Mouse (Mus musculus) thymus, postnatal 10 days (tissue): ENCODE data around the gene Rhob.

Experiments
- DNase-seq, 2 experiments: peaks; one replicate each; pipeline ENCODE4 v3.0.0; 2021; ENCODE audit warnings: low spot score in 2 of 2

The Rhob gene

GRCm38 (mm10) chr12:8499871-8500596, at the start of gene Rhob:
Gene Rhob (minus strand): TSS chr12:8500009.
- DNase-seq: peak; percentile 28 to 53

GRCm38 (mm10) chr12:8547357-8547756, 47.5 kb upstream of the Rhob start:
- peak; percentile 35 to 69 for DNase-seq

- DNase-seq: no peak
Measured at GRCm38 (mm10) chr12:8546801-8547200, 47.0 kb upstream of the Rhob start.

GRCm38 (mm10) chr12:8545066-8545610, 45.3 kb upstream of the Rhob start:
- no peak for DNase-seq

- DNase-seq: no peak
Measured at GRCm38 (mm10) chr12:8542371-8542770, 42.6 kb upstream of the Rhob start.

GRCm38 (mm10) chr12:8539471-8539870, 39.7 kb upstream of the Rhob start:
- no peak for DNase-seq

GRCm38 (mm10) chr12:8537291-8537690, 37.5 kb upstream of the Rhob start:
- DNase-seq: no peak

- DNase-seq: no peak
Measured at GRCm38 (mm10) chr12:8536221-8536965, 36.6 kb upstream of the Rhob start.

GRCm38 (mm10) chr12:8535596-8535995, 35.8 kb upstream of the Rhob start:
- no peak for DNase-seq

- no peak for DNase-seq
Measured at GRCm38 (mm10) chr12:8534915-8535314, 35.1 kb upstream of the Rhob start.

- DNase-seq: no peak
Measured at GRCm38 (mm10) chr12:8527770-8528169, 28.0 kb upstream of the Rhob start.

GRCm38 (mm10) chr12:8527175-8527574, 27.4 kb upstream of the Rhob start:
- DNase-seq: no peak

- no peak for DNase-seq
Measured at GRCm38 (mm10) chr12:8524062-8524461, 24.3 kb upstream of the Rhob start.

- DNase-seq: no peak
Measured at GRCm38 (mm10) chr12:8522711-8523110, 22.9 kb upstream of the Rhob start.

- peak; percentile 45 to 51 for DNase-seq
Measured at GRCm38 (mm10) chr12:8521375-8522047, 21.7 kb upstream of the Rhob start.

GRCm38 (mm10) chr12:8519431-8520160, 19.8 kb upstream of the Rhob start:
- DNase-seq: no peak

GRCm38 (mm10) chr12:8511037-8511882, 11.5 kb upstream of the Rhob start:
- DNase-seq: no peak

GRCm38 (mm10) chr12:8510317-8510988, 10.6 kb upstream of the Rhob start:
- DNase-seq: no peak

GRCm38 (mm10) chr12:8509693-8510092, 9.9 kb upstream of the Rhob start:
- no peak for DNase-seq
